Mouse (Mus musculus): ENCODE data around the gene Spata2l. TPM values are rescaled to one million over a fixed set of nuclear protein-coding genes. Genes with fewer than 3 reads are reported as not detected.
A peak's percentile ranks its signal among the peaks of the same experiment; 100 is the strongest.

Spata2l gene
- total RNA-seq, 2 experiments from 2014 or later = 1.5 to 2.3 TPM

- no peak overlapping the region for H3K4me3 ChIP-seq
- no peak overlapping the region for H3K27ac ChIP-seq
- intact Hi-C loops (cut with DNase I) = no loop called here
- DNase-seq = no peak
- no peak for TF ChIP-seq CTCF (IDR thresholded peaks at IDR 0.05)
Observed at GRCm38 (mm10) chr8:123257114-123257513, 21.1 kb upstream of the Spata2l start.

GRCm38 (mm10) chr8:123255170-123255569 lies 19.1 kb upstream of the Spata2l start:
- TF ChIP-seq CTCF (IDR thresholded peaks at IDR 0.05) = no peak
- H3K4me3 ChIP-seq = peak overlapping the region; percentile 85
- DNase-seq = no peak
- intact Hi-C loops (cut with DNase I) = no loop called here
- H3K27ac ChIP-seq = peak overlapping the region; percentile 95

GRCm38 (mm10) chr8:123254099-123254885 lies 18.3 kb upstream of the Spata2l start, which contains the start of the genes Zfp276 and Vps9d1:
TSS of gene Zfp276 (plus strand) at chr8:123254195.
TSS of gene Vps9d1 (minus strand) at chr8:123254348.
- intact Hi-C loops (cut with DNase I) = no loop called here
- H3K27ac ChIP-seq = peak within 1 kb of the TSS; percentile 95
- TF ChIP-seq CTCF (IDR thresholded peaks at IDR 0.05) = peak; percentile 3
- peak; percentile 93 for DNase-seq
- H3K4me3 ChIP-seq = peak within 1 kb of the TSS; percentile 85

GRCm38 (mm10) chr8:123253451-123254098 lies 17.5 kb upstream of the Spata2l start:
- intact Hi-C loops (cut with DNase I) = no loop called here

GRCm38 (mm10) chr8:123252925-123253324 lies 16.9 kb upstream of the Spata2l start:
- TF ChIP-seq CTCF (IDR thresholded peaks at IDR 0.05) = no peak
- H3K4me3 ChIP-seq = peak overlapping the region; percentile 85
- intact Hi-C loops (cut with DNase I) = no loop called here
- H3K27ac ChIP-seq = peak overlapping the region; percentile 95
- no peak for DNase-seq

More at GRCm38 (mm10) chr8:123253451-123254098, 17.5 kb upstream of the Spata2l start:
- peak overlapping the region; percentile 85 for H3K4me3 ChIP-seq
- DNase-seq = no peak
- peak overlapping the region; percentile 95 for H3K27ac ChIP-seq
- no peak for TF ChIP-seq CTCF (IDR thresholded peaks at IDR 0.05)

GRCm38 (mm10) chr8:123250940-123251339 lies 14.9 kb upstream of the Spata2l start:
- Histone ChIP-seq H3K27ac (no peak overlapping the region), H3K4me3 (no peak overlapping the region)
- no peak for DNase-seq
- no peak for TF ChIP-seq CTCF (IDR thresholded peaks at IDR 0.05)
- intact Hi-C loops (cut with DNase I) = no loop called here

GRCm38 (mm10) chr8:123248596-123248995 lies 12.6 kb upstream of the Spata2l start:
- Histone ChIP-seq H3K4me3 (no peak overlapping the region), H3K27ac (no peak overlapping the region)
- TF ChIP-seq CTCF (IDR thresholded peaks at IDR 0.05) = no peak
- peak; percentile 38 for DNase-seq
- intact Hi-C loops (cut with DNase I) = no loop called here

GRCm38 (mm10) chr8:123247748-123248147 lies 11.7 kb upstream of the Spata2l start:
- DNase-seq = no peak
- no peak overlapping the region for H3K27ac ChIP-seq
- no peak overlapping the region for H3K4me3 ChIP-seq
- intact Hi-C loops (cut with DNase I) = no loop called here
- no peak for TF ChIP-seq CTCF (IDR thresholded peaks at IDR 0.05)

- H3K27ac ChIP-seq = no peak overlapping the region
- TF ChIP-seq CTCF (IDR thresholded peaks at IDR 0.05) = no peak
- no peak overlapping the region for H3K4me3 ChIP-seq
- DNase-seq = no peak
- intact Hi-C loops (cut with DNase I) = no loop called here
Observed at GRCm38 (mm10) chr8:123245543-123245942, 9.5 kb upstream of the Spata2l start.

- DNase-seq = no peak
- intact Hi-C loops (cut with DNase I) = no loop called here
- TF ChIP-seq CTCF (IDR thresholded peaks at IDR 0.05) = no peak
- Histone ChIP-seq H3K4me3 (no peak overlapping the region), H3K27ac (no peak overlapping the region)
Observed at GRCm38 (mm10) chr8:123244382-123244781, 8.3 kb upstream of the Spata2l start.

- no peak for DNase-seq
- Histone ChIP-seq H3K27ac (no peak overlapping the region), H3K4me3 (no peak overlapping the region)
- no peak for TF ChIP-seq CTCF (IDR thresholded peaks at IDR 0.05)
- intact Hi-C loops (cut with DNase I) = no loop called here
Observed at GRCm38 (mm10) chr8:123243053-123243452, 7.0 kb upstream of the Spata2l start.

GRCm38 (mm10) chr8:123242107-123242923 lies 6.3 kb upstream of the Spata2l start:
- intact Hi-C loops (cut with DNase I) = no loop called here
- TF ChIP-seq CTCF (IDR thresholded peaks at IDR 0.05) = no peak
- no peak for DNase-seq
- Histone ChIP-seq H3K27ac (no peak overlapping the region), H3K4me3 (no peak overlapping the region)

- no peak for DNase-seq
- Histone ChIP-seq H3K27ac (no peak overlapping the region), H3K4me3 (no peak overlapping the region)
- intact Hi-C loops (cut with DNase I) = no loop called here
- no peak for TF ChIP-seq CTCF (IDR thresholded peaks at IDR 0.05)
Observed at GRCm38 (mm10) chr8:123239398-123239797, 3.4 kb upstream of the Spata2l start.
